Mouse (Mus musculus) limb, embryonic 13.5 days (tissue): ENCODE measurements around the gene Kcmf1. TPM values are rescaled to one million over a fixed set of nuclear protein-coding genes. Genes with fewer than 3 reads are reported as not detected.
A peak's percentile ranks its signal among the peaks of the same experiment; 100 is the strongest.

ENCODE experiments used
- ATAC-seq: fragments of 200-750 bp; cut with Nextera tagmentation; 2 replicates; pipeline ENCODE4 v1.8.0; 2017; ENCODE audit warnings: low read depth, moderate number of reproducible peaks, moderate TSS enrichment; ENCODE audit not compliant: low FRiP score
- H3K27ac ChIP-seq: fragments of 300-500 bp; sonication (generic); 2 replicates; pipeline ENCODE4 v1.5.1; 2015; ENCODE audit warnings: inconsistent platforms, mild to moderate bottlenecking, moderate library complexity
- H3K27me3 ChIP-seq: fragments of 300-500 bp; sonication (generic); 2 replicates; pipeline ENCODE4 v1.6.1; 2015; ENCODE audit warnings: mild to moderate bottlenecking, inconsistent platforms
- H3K36me3 ChIP-seq: fragments of 300-500 bp; sonication (generic); 2 replicates; pipeline ENCODE4 v1.6.1; 2015; ENCODE audit warnings: inconsistent platforms, mild to moderate bottlenecking, moderate library complexity
- H3K4me1 ChIP-seq: fragments of 300-500 bp; sonication (generic); 2 replicates; pipeline ENCODE4 v1.6.1; 2015; ENCODE audit warnings: inconsistent platforms
- H3K4me2 ChIP-seq: fragments of 300-500 bp; sonication (generic); replicated peaks from 2 replicates; pipeline ENCODE4 v1.6.1; 2015; ENCODE audit warnings: inconsistent platforms, mild to moderate bottlenecking, moderate library complexity
- H3K4me3 ChIP-seq: fragments of 300-500 bp; sonication (generic); 2 replicates; pipeline ENCODE4 v1.5.1; 2015; ENCODE audit warnings: moderate library complexity, mild to moderate bottlenecking, inconsistent platforms
- H3K9ac ChIP-seq: fragments of 300-500 bp; sonication (generic); 2 replicates; pipeline ENCODE4 v1.6.1; 2015; ENCODE audit warnings: mild to moderate bottlenecking, inconsistent platforms
- H3K9me3 ChIP-seq: fragments of 300-500 bp; sonication (generic); 2 replicates; pipeline ENCODE4 v1.6.1; 2016; ENCODE audit warnings: inconsistent platforms
- WGBS: fragments of 180-500 bp; shearing (Covaris S2); methylation state at CpG from one replicate; pipeline ENCODE4 v1.1.7; 2015; 5-methylcytosine and 5-hydroxymethylcytosine counted together
- polyA plus RNA-seq: library from polyadenylated mRNA; unstranded; fragments of >200 nt; fragmentation: Nextera tagmentation; extraction: Ambion mirVana; gene quantifications from 2 replicates; pipeline ENCODE4 v1.2.1, GENCODE M21; 2015

The Kcmf1 gene
- polyA plus RNA-seq, 1 experiment from 2014 or later = 39.7 TPM

- no peak for ATAC-seq
- 76% methylated on average over 3 of the region's 3 CpGs for WGBS
- H3K27ac ChIP-seq = no peak overlapping the region
- peaks cover 38% of the 10 kb centered on the region for H3K4me1 ChIP-seq
- no peaks in the 10 kb centered on the region for H3K27me3 ChIP-seq
- H3K4me2 ChIP-seq = no peak overlapping the region
- H3K9me3 ChIP-seq = no peaks in the 10 kb centered on the region
- H3K36me3 ChIP-seq = peaks cover 16% of the 10 kb centered on the region
- no peak overlapping the region for H3K9ac ChIP-seq
- no peak overlapping the region for H3K4me3 ChIP-seq
Observed at GRCm38 (mm10) chr6:72895000-72895399, 4.8 kb downstream of the Kcmf1 start.

GRCm38 (mm10) chr6:72891238-72891637 lies 8.5 kb downstream of the Kcmf1 start:
- Histone ChIP-seq H3K36me3 (peaks cover 13% of the 10 kb centered on the region), H3K9ac (no peak overlapping the region), H3K4me1 (peaks cover 32% of the 10 kb centered on the region), H3K9me3 (no peaks in the 10 kb centered on the region), H3K27ac (no peak overlapping the region), H3K27me3 (no peaks in the 10 kb centered on the region), H3K4me2 (no peak overlapping the region), H3K4me3 (no peak overlapping the region)
- 91% methylated on average over 2 of the region's 2 CpGs for WGBS
- ATAC-seq = no peak

- ATAC-seq = no peak
- no peak overlapping the region for H3K4me2 ChIP-seq
- H3K27me3 ChIP-seq = no peaks in the 10 kb centered on the region
- H3K9ac ChIP-seq = no peak overlapping the region
- no peak overlapping the region for H3K27ac ChIP-seq
- WGBS = 86% methylated on average over 2 of the region's 2 CpGs
- no peaks in the 10 kb centered on the region for H3K9me3 ChIP-seq
- no peak overlapping the region for H3K4me3 ChIP-seq
- peaks cover 28% of the 10 kb centered on the region for H3K4me1 ChIP-seq
- H3K36me3 ChIP-seq = peaks cover 3% of the 10 kb centered on the region; the same call in 1 of the 2 replicates
Observed at GRCm38 (mm10) chr6:72888655-72889054, 11.1 kb downstream of the Kcmf1 start.

GRCm38 (mm10) chr6:72885268-72885667 lies 14.5 kb downstream of the Kcmf1 start:
- H3K4me3 ChIP-seq = no peak overlapping the region
- no peaks in the 10 kb centered on the region for H3K9me3 ChIP-seq
- no peak overlapping the region for H3K9ac ChIP-seq
- H3K4me1 ChIP-seq = peaks cover 36% of the 10 kb centered on the region
- peaks cover 6% of the 10 kb centered on the region; the same call in 1 of the 2 replicates for H3K36me3 ChIP-seq
- ATAC-seq = no peak
- H3K4me2 ChIP-seq = no peak overlapping the region
- H3K27ac ChIP-seq = no peak overlapping the region
- 96% methylated on average over 1 of the region's 1 CpGs for WGBS
- H3K27me3 ChIP-seq = no peaks in the 10 kb centered on the region

GRCm38 (mm10) chr6:72884767-72885166 lies 15.0 kb downstream of the Kcmf1 start:
- Histone ChIP-seq H3K4me3 (no peak overlapping the region), H3K9ac (no peak overlapping the region), H3K36me3 (peaks cover 6% of the 10 kb centered on the region; the same call in 1 of the 2 replicates), H3K4me1 (peaks cover 35% of the 10 kb centered on the region), H3K9me3 (no peaks in the 10 kb centered on the region), H3K4me2 (no peak overlapping the region), H3K27ac (no peak overlapping the region), H3K27me3 (no peaks in the 10 kb centered on the region)
- ATAC-seq = no peak
- 85% methylated on average over 3 of the region's 3 CpGs for WGBS

GRCm38 (mm10) chr6:72882661-72883458 lies 16.9 kb downstream of the Kcmf1 start:
- Histone ChIP-seq H3K4me3 (no peak overlapping the region), H3K27ac (peak overlapping the region; percentile 52; the same call in 1 of the 2 replicates), H3K36me3 (peaks cover 4% of the 10 kb centered on the region; the same call in 1 of the 2 replicates), H3K9me3 (no peaks in the 10 kb centered on the region), H3K9ac (no peak overlapping the region), H3K27me3 (no peaks in the 10 kb centered on the region), H3K4me1 (peaks cover 32% of the 10 kb centered on the region), H3K4me2 (no peak overlapping the region)
- WGBS = 78% methylated on average over 8 of the region's 8 CpGs
- ATAC-seq = 0 out of 2 replicates have a peak, but pooled peaks have one; percentile 40

- H3K4me2 ChIP-seq = no peak overlapping the region
- no peaks in the 10 kb centered on the region for H3K27me3 ChIP-seq
- no peak overlapping the region for H3K27ac ChIP-seq
- H3K9ac ChIP-seq = no peak overlapping the region
- H3K36me3 ChIP-seq = 0 out of 2 replicates have a peak, but pooled peaks cover 3% of the 10 kb centered on the region
- ATAC-seq = no peak
- WGBS = 90% methylated on average over 3 of the region's 3 CpGs
- peaks cover 32% of the 10 kb centered on the region for H3K4me1 ChIP-seq
- no peaks in the 10 kb centered on the region for H3K9me3 ChIP-seq
- no peak overlapping the region for H3K4me3 ChIP-seq
Observed at GRCm38 (mm10) chr6:72882222-72882621, 17.6 kb downstream of the Kcmf1 start.

GRCm38 (mm10) chr6:72881619-72881979 lies 18.2 kb downstream of the Kcmf1 start:
- no peak for ATAC-seq
- 73% methylated on average over 1 of the region's 1 CpGs for WGBS
- no peak overlapping the region for H3K9ac ChIP-seq
- H3K4me1 ChIP-seq = peaks cover 32% of the 10 kb centered on the region
- H3K36me3 ChIP-seq = 0 out of 2 replicates have a peak, but pooled peaks cover 3% of the 10 kb centered on the region
- H3K9me3 ChIP-seq = no peaks in the 10 kb centered on the region
- no peaks in the 10 kb centered on the region for H3K27me3 ChIP-seq
- H3K4me3 ChIP-seq = no peak overlapping the region
- H3K4me2 ChIP-seq = no peak overlapping the region
- H3K27ac ChIP-seq = no peak overlapping the region

- no peak overlapping the region for H3K4me2 ChIP-seq
- H3K27ac ChIP-seq = no peak overlapping the region
- H3K27me3 ChIP-seq = no peaks in the 10 kb centered on the region
- no peaks in the 10 kb centered on the region for H3K9me3 ChIP-seq
- H3K9ac ChIP-seq = no peak overlapping the region
- no peak overlapping the region for H3K4me3 ChIP-seq
- H3K4me1 ChIP-seq = peaks cover 32% of the 10 kb centered on the region
- 87% methylated on average over 9 of the region's 9 CpGs for WGBS
- ATAC-seq = no peak
- H3K36me3 ChIP-seq = 0 out of 2 replicates have a peak, but pooled peaks cover 3% of the 10 kb centered on the region
Observed at GRCm38 (mm10) chr6:72880913-72881618, 18.7 kb downstream of the Kcmf1 start.

GRCm38 (mm10) chr6:72876629-72877028 lies 23.1 kb downstream of the Kcmf1 start:
- H3K27me3 ChIP-seq = no peaks in the 10 kb centered on the region
- peaks cover 12% of the 10 kb centered on the region; the same call in 1 of the 2 replicates for H3K4me1 ChIP-seq
- H3K9ac ChIP-seq = no peak overlapping the region
- H3K4me2 ChIP-seq = no peak overlapping the region
- no peak overlapping the region for H3K4me3 ChIP-seq
- WGBS = 85% methylated on average over 6 of the region's 6 CpGs
- H3K36me3 ChIP-seq = peaks cover 5% of the 10 kb centered on the region; the same call in 1 of the 2 replicates
- H3K27ac ChIP-seq = no peak overlapping the region
- no peak for ATAC-seq
- H3K9me3 ChIP-seq = no peaks in the 10 kb centered on the region

GRCm38 (mm10) chr6:72873338-72873737 lies 26.4 kb downstream of the Kcmf1 start:
- no peak overlapping the region for H3K4me2 ChIP-seq

GRCm38 (mm10) chr6:72872276-72872675 lies 27.5 kb downstream of the Kcmf1 start:
- Histone ChIP-seq H3K27ac (no peak overlapping the region), H3K9me3 (no peaks in the 10 kb centered on the region), H3K4me1 (peaks cover 16% of the 10 kb centered on the region), H3K4me3 (no peak overlapping the region), H3K9ac (no peak overlapping the region), H3K36me3 (peaks cover 5% of the 10 kb centered on the region; the same call in 1 of the 2 replicates), H3K4me2 (no peak overlapping the region), H3K27me3 (no peaks in the 10 kb centered on the region)
- ATAC-seq = no peak
- WGBS = 89% methylated on average over 1 of the region's 1 CpGs

More at GRCm38 (mm10) chr6:72873338-72873737, 26.4 kb downstream of the Kcmf1 start:
- no peak overlapping the region for H3K4me3 ChIP-seq
- 91% methylated on average over 3 of the region's 3 CpGs for WGBS
- no peak overlapping the region for H3K9ac ChIP-seq
- H3K4me1 ChIP-seq = peaks cover 16% of the 10 kb centered on the region
- H3K27ac ChIP-seq = no peak overlapping the region; the same call in 1 of the 2 replicates
- peaks cover 5% of the 10 kb centered on the region; the same call in 1 of the 2 replicates for H3K36me3 ChIP-seq
- H3K27me3 ChIP-seq = no peaks in the 10 kb centered on the region
- no peak for ATAC-seq
- H3K9me3 ChIP-seq = no peaks in the 10 kb centered on the region
